Comparison of ENCODE assay signal across 9 mouse cellular contexts in genomic region chr6:142506338-142507032, GRCm38 (mm10). TPM values are rescaled to one million over a fixed set of nuclear protein-coding genes. Genes with fewer than 3 reads are reported as not detected.
DNase-seq lines count a peak whose midpoint lies in the region; ATAC-seq and TF ChIP-seq lines count a peak whose summit lies in the region.
"Had no signal": no experiment of that assay in that cellular context is flagged by ENCODE, and none has a peak within 500 bp of the region (broad histone marks: within the 10 kb centered on the region; RNA-seq: fewer than 3 reads in every experiment).

No protein-coding gene starts in this region.

- H3K9me3 ChIP-seq in lung, embryonic 16.5 days (ENCODE audit: control insufficient read depth, low read length): no peaks in the 10 kb centered on the region
- H3K9me3 ChIP-seq in intestine, embryonic 15.5 days: no peaks in the 10 kb centered on the region

- peak; percentile 16 for DNase-seq in cerebellum, adult 11-12 months
- no peak for DNase-seq in cerebellum, adult 9-11 months
- DNase-seq in lung, postnatal 36 days: no peak
- no peak for DNase-seq in layer of hippocampus, adult 8-10 months (ENCODE audit: low spot score in 2 of 2)
- no peak for DNase-seq in adrenal gland, postnatal 10 days

- H3K9ac ChIP-seq in lung, embryonic 16.5 days (ENCODE audit: low read length): peak overlapping the region; percentile 70
- H3K9ac ChIP-seq in intestine, embryonic 15.5 days: peak overlapping the region; percentile 52; the same call in 1 of the 2 replicates

- H3K4me3 ChIP-seq in lung, embryonic 16.5 days (ENCODE audit: low read length): peak overlapping the region; percentile 55
- peak overlapping the region; percentile 44 for H3K4me3 ChIP-seq in intestine, embryonic 15.5 days (replicated peaks)
- H3K4me3 ChIP-seq in olfactory bulb, adult 2 months (ENCODE audit: insufficient read depth, low read depth, low read length): peak overlapping the region; percentile 90

- no peak overlapping the region for H3K27ac ChIP-seq in lung, embryonic 16.5 days (ENCODE audit: low read length)
- H3K27ac ChIP-seq in intestine, embryonic 15.5 days: no peak overlapping the region
- H3K27ac ChIP-seq in olfactory bulb, adult 2 months (ENCODE audit: insufficient read depth, low read depth, low read length): peak overlapping the region; percentile 90

- H3K36me3 ChIP-seq in lung, embryonic 16.5 days (ENCODE audit: control insufficient read depth, insufficient read depth, low read length): no peaks in the 10 kb centered on the region
- no peaks in the 10 kb centered on the region for H3K36me3 ChIP-seq in intestine, embryonic 15.5 days

- no peak for ATAC-seq in lung, embryonic 16.5 days (ENCODE audit: low read depth)
- no peak for ATAC-seq in intestine, embryonic 15.5 days

- peaks cover 15% of the 10 kb centered on the region for H3K4me1 ChIP-seq in lung, embryonic 16.5 days (replicated peaks; ENCODE audit: control insufficient read depth, insufficient read depth, low read length)
- peaks cover 6% of the 10 kb centered on the region; the same call in 1 of the 2 replicates for H3K4me1 ChIP-seq in intestine, embryonic 15.5 days (replicated peaks)
- H3K4me1 ChIP-seq in olfactory bulb, adult 2 months (ENCODE audit: control insufficient read depth, insufficient read depth, low read length): peaks cover 15% of the 10 kb centered on the region

- WGBS in lung, embryonic 16.5 days: 8% methylated on average over 10 of the region's 10 CpGs
- WGBS in intestine, embryonic 15.5 days: 15% methylated on average over 10 of the region's 10 CpGs
- 4% methylated on average over 10 of the region's 10 CpGs for WGBS in olfactory bulb, adult 2 months

- peak overlapping the region; percentile 84 for H3K4me2 ChIP-seq in lung, embryonic 16.5 days (ENCODE audit: low read depth, low read length)
- peak overlapping the region; percentile 86 for H3K4me2 ChIP-seq in intestine, embryonic 15.5 days (replicated peaks)

- H3K27me3 ChIP-seq in lung, embryonic 16.5 days (ENCODE audit: control insufficient read depth, insufficient read depth, low read depth, low read length): no peaks in the 10 kb centered on the region
- no peaks in the 10 kb centered on the region for H3K27me3 ChIP-seq in intestine, embryonic 15.5 days (replicated peaks)

- TF ChIP-seq CTCF in olfactory bulb, adult 2 months (IDR thresholded peaks at IDR 0.05; ENCODE audit: insufficient read depth, low read depth, low read length): no peak

- TF ChIP-seq POLR2A in olfactory bulb, adult 2 months (IDR thresholded peaks at IDR 0.05; ENCODE audit: insufficient read depth, low read depth, low read length): no peak

RNA-seq across cellular contexts. Expression of gene Ldhb, which starts 1.3 kb away (rescaled TPM):
- 226 and 231 TPM in 2 replicates for polyA plus RNA-seq in lung, embryonic 16.5 days (2015; fragmentation: Nextera tagmentation; extraction: Ambion mirVana)
- 93.1 and 100 TPM in 2 replicates for polyA plus RNA-seq in intestine, embryonic 15.5 days (2015; fragmentation: Nextera tagmentation; extraction: Ambion mirVana)
- 432 and 608 TPM in 2 replicates for polyA plus RNA-seq in olfactory bulb, adult 2 months (2012; ENCODE audit: insufficient read depth, insufficient read length, low replicate concordance, missing spikeins)
- total RNA-seq in layer of hippocampus, adult 8-10 months (2022): 100 to 1,000 TPM; 561 to 645 (median 604) TPM
- 100 to 1,000 TPM; 483 to 579 TPM for total RNA-seq in adrenal gland, postnatal 10 days (2021)

RNA-seq across cellular contexts. Expression of gene Gys2, which starts 33.6 kb away (rescaled TPM):
- 0.91 TPM in 1 of 2 replicates, not detected in the other for polyA plus RNA-seq in lung, embryonic 16.5 days (2015; fragmentation: Nextera tagmentation; extraction: Ambion mirVana)
- polyA plus RNA-seq in intestine, embryonic 15.5 days (2015; fragmentation: Nextera tagmentation; extraction: Ambion mirVana): 0.97 and 1.4 TPM in 2 replicates
- not detected in 2 replicates for polyA plus RNA-seq in olfactory bulb, adult 2 months (2012; ENCODE audit: insufficient read depth, insufficient read length, low replicate concordance, missing spikeins)
- total RNA-seq in layer of hippocampus, adult 8-10 months (2022): under 1 TPM in 3 of 4 experiments, not detected in 1; 0.16 to 0.18 (median 0.16) TPM
- 10 to 100 TPM in 1 of 2 experiments, 1 to 10 TPM in 1; 9.9 to 42.7 TPM for total RNA-seq in adrenal gland, postnatal 10 days (2021)
- total RNA-seq: common myeloid progenitor, adult 5-6 weeks had no signal
